Mouse (Mus musculus) layer of hippocampus, adult 9-11 months (tissue): Measurements from ENCODE around the gene Gldc.

Source experiments
- DNase-seq: peaks from one replicate; pipeline ENCODE4 v3.0.0; 2022

The Gldc gene

GRCm38 (mm10) chr19:30157031-30157687, 18.1 kb downstream of the Gldc start:
- DNase-seq: peak; percentile 70

- no peak for DNase-seq
Measured at GRCm38 (mm10) chr19:30153729-30154128, 21.5 kb downstream of the Gldc start.

- DNase-seq: no peak
Measured at GRCm38 (mm10) chr19:30151290-30151689, 23.9 kb downstream of the Gldc start.

GRCm38 (mm10) chr19:30149238-30149805, 25.9 kb downstream of the Gldc start:
- no peak for DNase-seq

- no peak for DNase-seq
Measured at GRCm38 (mm10) chr19:30147306-30147705, 27.9 kb downstream of the Gldc start.

GRCm38 (mm10) chr19:30146761-30147160, 28.5 kb downstream of the Gldc start:
- no peak for DNase-seq

GRCm38 (mm10) chr19:30145106-30145505, 30.1 kb downstream of the Gldc start:
- no peak for DNase-seq

- DNase-seq: no peak
Measured at GRCm38 (mm10) chr19:30136308-30136707, 38.9 kb downstream of the Gldc start.

- no peak for DNase-seq
Measured at GRCm38 (mm10) chr19:30128177-30128576, 47.1 kb downstream of the Gldc start.

GRCm38 (mm10) chr19:30125670-30126059, 49.6 kb downstream of the Gldc start:
- no peak for DNase-seq

GRCm38 (mm10) chr19:30124999-30125669, 50.1 kb downstream of the Gldc start:
- DNase-seq: no peak

GRCm38 (mm10) chr19:30118344-30119312, 56.6 kb downstream of the Gldc start:
- no peak for DNase-seq

- DNase-seq: peak; percentile 83
Measured at GRCm38 (mm10) chr19:30117775-30118174, 57.5 kb downstream of the Gldc start.

- DNase-seq: no peak
Measured at GRCm38 (mm10) chr19:30117241-30117640, 58.0 kb downstream of the Gldc start.

GRCm38 (mm10) chr19:30115606-30116005, 59.6 kb downstream of the Gldc start:
- DNase-seq: no peak

- no peak for DNase-seq
Measured at GRCm38 (mm10) chr19:30114919-30115441, 60.2 kb downstream of the Gldc start.

- no peak for DNase-seq
Measured at GRCm38 (mm10) chr19:30112961-30113688, 62.1 kb downstream of the Gldc start.

GRCm38 (mm10) chr19:30111421-30111820, 63.8 kb downstream of the Gldc start:
- no peak for DNase-seq

GRCm38 (mm10) chr19:30109122-30109521, 66.1 kb downstream of the Gldc start:
- no peak for DNase-seq

GRCm38 (mm10) chr19:30108616-30109015, 66.6 kb downstream of the Gldc start:
- no peak for DNase-seq

- no peak for DNase-seq
Measured at GRCm38 (mm10) chr19:30107221-30107845, 67.9 kb downstream of the Gldc start.
